In the genomic region with DNA sequence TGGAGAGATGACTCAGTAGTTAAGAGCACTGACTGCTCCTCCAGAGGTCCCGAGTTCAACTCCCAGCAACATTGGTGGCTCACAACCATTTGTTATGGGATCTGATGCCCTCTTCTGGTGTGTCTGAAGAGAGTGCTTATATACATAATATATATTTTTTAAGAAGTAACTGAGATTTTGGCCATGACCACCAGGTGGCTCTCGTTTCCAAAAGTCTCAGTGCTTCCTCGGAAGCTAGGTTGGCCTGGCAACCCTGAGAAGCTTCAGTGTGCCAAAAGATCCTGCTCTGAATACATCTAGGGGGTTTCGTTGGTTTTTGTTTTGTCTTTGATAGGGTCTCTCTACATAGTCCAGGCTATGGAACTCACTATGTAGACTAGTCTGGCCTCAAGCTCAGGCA, we compare ENCODE assay signal across 9 mouse cellular contexts. TPM values are rescaled to one million over a fixed set of nuclear protein-coding genes. Genes with fewer than 3 reads are reported as not detected.
DNase-seq lines count a peak whose midpoint lies in the region; ATAC-seq and TF ChIP-seq lines count a peak whose summit lies in the region.
"Had no signal": no experiment of that assay in that cellular context is flagged by ENCODE, and none has a peak within 500 bp of the region (broad histone marks: within the 10 kb centered on the region; RNA-seq: fewer than 3 reads in every experiment).

No protein-coding gene starts in this region.

- H3K4me3 ChIP-seq in forebrain, embryonic 15.5 days = no peak overlapping the region
- H3K4me3 ChIP-seq in intestine, embryonic 16.5 days (ENCODE audit: low read length) = no peak overlapping the region
- H3K4me3 ChIP-seq in liver, adult 2 months (ENCODE audit: insufficient read depth, low read depth, low read length) = no peak overlapping the region
- H3K4me3 ChIP-seq: embryonic facial prominence, embryonic 12.5 days had no signal

- 25% methylated on average over 4 of the region's 4 CpGs for WGBS in forebrain, embryonic 15.5 days
- 27% methylated on average over 4 of the region's 4 CpGs for WGBS in intestine, embryonic 16.5 days
- 20% methylated on average over 4 of the region's 4 CpGs for WGBS in liver, adult 2 months

- H3K36me3 ChIP-seq in forebrain, embryonic 15.5 days = peaks cover 20% of the 10 kb centered on the region
- peaks cover 11% of the 10 kb centered on the region for H3K36me3 ChIP-seq in intestine, embryonic 16.5 days (ENCODE audit: control insufficient read depth, insufficient read depth, low read length)
- peaks cover 5% of the 10 kb centered on the region; the same call in 1 of the 2 replicates for H3K36me3 ChIP-seq in liver, adult 2 months (ENCODE audit: control insufficient read depth, insufficient read depth, low read length)

- no peaks in the 10 kb centered on the region for H3K27me3 ChIP-seq in forebrain, embryonic 15.5 days
- no peaks in the 10 kb centered on the region for H3K27me3 ChIP-seq in intestine, embryonic 16.5 days (replicated peaks; ENCODE audit: control insufficient read depth, insufficient read depth, low read length)
- H3K27me3 ChIP-seq in liver, adult 2 months (ENCODE audit: control insufficient read depth, insufficient read depth, low read length) = no peaks in the 10 kb centered on the region
- H3K27me3 ChIP-seq: embryonic facial prominence, embryonic 12.5 days had no signal

- H3K4me1 ChIP-seq in forebrain, embryonic 15.5 days = peaks cover 24% of the 10 kb centered on the region
- no peaks in the 10 kb centered on the region; the same call in 1 of the 2 replicates for H3K4me1 ChIP-seq in intestine, embryonic 16.5 days (ENCODE audit: control insufficient read depth, insufficient read depth, low read length)
- peaks cover 3% of the 10 kb centered on the region; the same call in 1 of the 2 replicates for H3K4me1 ChIP-seq in liver, adult 2 months (ENCODE audit: control insufficient read depth, insufficient read depth, low read length)

- TF ChIP-seq CTCF in liver, adult 2 months (IDR thresholded peaks at IDR 0.05; ENCODE audit: low read depth, low read length) = peak; percentile 48; the same call in 1 of the 2 replicates

- H3K27ac ChIP-seq in forebrain, embryonic 15.5 days (replicated peaks) = no peak overlapping the region
- H3K27ac ChIP-seq in intestine, embryonic 16.5 days (ENCODE audit: low read length) = no peak overlapping the region
- no peak overlapping the region for H3K27ac ChIP-seq in liver, adult 2 months (replicated peaks; ENCODE audit: insufficient read depth, low read depth, low read length)
- H3K27ac ChIP-seq: embryonic facial prominence, embryonic 12.5 days had no signal

- peak; percentile 78 for ATAC-seq in forebrain, embryonic 15.5 days (replicated peaks)
- peak; percentile 69 for ATAC-seq in intestine, embryonic 16.5 days

- no peak overlapping the region for H3K9ac ChIP-seq in forebrain, embryonic 15.5 days (replicated peaks)
- H3K9ac ChIP-seq in intestine, embryonic 16.5 days (ENCODE audit: low read depth, low read length) = no peak overlapping the region
- H3K9ac ChIP-seq in liver, adult 2 months (ENCODE audit: low read depth, low read length) = no peak overlapping the region
- H3K9ac ChIP-seq: embryonic facial prominence, embryonic 12.5 days had no signal

- no peaks in the 10 kb centered on the region for H3K9me3 ChIP-seq in forebrain, embryonic 15.5 days
- H3K9me3 ChIP-seq in intestine, embryonic 16.5 days (ENCODE audit: control insufficient read depth, low read length) = no peaks in the 10 kb centered on the region
- H3K9me3 ChIP-seq: embryonic facial prominence, embryonic 12.5 days had no signal

- no peak for TF ChIP-seq POLR2A in liver, adult 2 months (IDR thresholded peaks at IDR 0.05; ENCODE audit: extremely low read depth, insufficient read depth, low read length)

- no peak overlapping the region for H3K4me2 ChIP-seq in forebrain, embryonic 15.5 days (replicated peaks)
- H3K4me2 ChIP-seq in intestine, embryonic 16.5 days (ENCODE audit: low read depth, low read length) = no peak overlapping the region
- H3K4me2 ChIP-seq: embryonic facial prominence, embryonic 12.5 days had no signal

- peak; percentile 76 for DNase-seq in testis, postnatal 10 days (ENCODE audit: low spot score)
- no peak for DNase-seq in testis, postnatal 14 days (ENCODE audit: low spot score)
- peak; percentile 65 for DNase-seq in c-Kit-positive CD71-positive TER-119-positive erythroid progenitor cells, embryonic 14.5 days (ENCODE audit: low spot score)
- DNase-seq in liver, adult 2 months (ENCODE audit: extremely low read depth, low read depth, low spot score) = peak; percentile 53
- DNase-seq in monocyte, adult 2 months (ENCODE audit: low read depth in 1 of 2, low spot score in 2 of 2) = peak; percentile 28 to 56
- peak; percentile 68 to 84 for DNase-seq in spleen, postnatal 4 days (ENCODE audit: low spot score in 2 of 2)

- H3K79me2 ChIP-seq in liver, adult 2 months (ENCODE audit: control insufficient read depth, insufficient read depth, low read length) = no peaks in the 10 kb centered on the region; the same call in 1 of the 2 replicates

RNA-seq across cellular contexts. Expression of a gene that starts 10.6 kb away (rescaled TPM):
- polyA plus RNA-seq in forebrain, embryonic 15.5 days (2015; fragmentation: Nextera tagmentation; extraction: Ambion mirVana) = 13.5 and 14.8 TPM in 2 replicates
- polyA plus RNA-seq in intestine, embryonic 16.5 days (2015; fragmentation: Nextera tagmentation; extraction: Ambion mirVana) = 24.6 and 24.8 TPM in 2 replicates
- 11.2 and 12.6 TPM in 2 replicates for total RNA-seq in liver, adult 2 months (2014; rRNA removed)
- 2.5 and 2.6 TPM in 2 replicates for polyA plus RNA-seq in liver, adult 2 months (2012; rRNA removed)

RNA-seq across cellular contexts. Expression of a gene that starts 20.9 kb away (rescaled TPM):
- polyA plus RNA-seq in forebrain, embryonic 15.5 days (2015; fragmentation: Nextera tagmentation; extraction: Ambion mirVana) = 576 and 626 TPM in 2 replicates
- 393 and 415 TPM in 2 replicates for polyA plus RNA-seq in intestine, embryonic 16.5 days (2015; fragmentation: Nextera tagmentation; extraction: Ambion mirVana)
- 35.8 and 44.4 TPM in 2 replicates for total RNA-seq in liver, adult 2 months (2014; rRNA removed)
- polyA plus RNA-seq in liver, adult 2 months (2012; rRNA removed) = 30.9 and 31.1 TPM in 2 replicates

RNA-seq across cellular contexts. Expression of a gene that starts 49.9 kb away (rescaled TPM):
- polyA plus RNA-seq in forebrain, embryonic 15.5 days (2015; fragmentation: Nextera tagmentation; extraction: Ambion mirVana) = 3,682 and 3,685 TPM in 2 replicates
- 5,222 and 5,444 TPM in 2 replicates for polyA plus RNA-seq in intestine, embryonic 16.5 days (2015; fragmentation: Nextera tagmentation; extraction: Ambion mirVana)
- 1,424 and 1,884 TPM in 2 replicates for total RNA-seq in liver, adult 2 months (2014; rRNA removed)
- 454 and 472 TPM in 2 replicates for polyA plus RNA-seq in liver, adult 2 months (2012; rRNA removed)

RNA-seq across cellular contexts. Expression of a gene that starts 55.6 kb away (rescaled TPM):
- 0.34 and 0.41 TPM in 2 replicates for polyA plus RNA-seq in forebrain, embryonic 15.5 days (2015; fragmentation: Nextera tagmentation; extraction: Ambion mirVana)
- 2.3 and 3.1 TPM in 2 replicates for polyA plus RNA-seq in intestine, embryonic 16.5 days (2015; fragmentation: Nextera tagmentation; extraction: Ambion mirVana)
- 1.1 and 2.6 TPM in 2 replicates for total RNA-seq in liver, adult 2 months (2014; rRNA removed)
- polyA plus RNA-seq in liver, adult 2 months (2012; rRNA removed) = 1.4 and 2.3 TPM in 2 replicates

Comparison
In these comparisons a context has a peak if more than half of its experiments do, and no peak if none do; other contexts are left out.
1. RNA of a gene that starts 20.9 kb away (polyA plus RNA-seq): 576 to 626 TPM in forebrain, embryonic 15.5 days and 393 to 415 TPM in intestine, embryonic 16.5 days; 30.9 to 31.1 TPM in liver, adult 2 months; every median in the first group is over 10 times any median in the second.